Mouse (Mus musculus) G1E (cell line): ENCODE results near the gene Lrp5. TPM values are rescaled to one million over a fixed set of nuclear protein-coding genes. Genes with fewer than 3 reads are reported as not detected.

ENCODE experiments used
- ATAC-seq: 2 replicates; pipeline ENCODE4 v1.8.0; 2016; ENCODE audit warnings: mild to moderate bottlenecking; ENCODE audit not compliant: insufficient number of reproducible peaks, poor library complexity, low FRiP score, severe bottlenecking; ENCODE audit errors: extremely low read depth
- DNase-seq: peaks from one replicate; pipeline ENCODE4 v3.0.0; 2012; ENCODE audit warnings: low spot score
- H3K27me3 ChIP-seq: 2 replicates; pipeline ENCODE4 v1.6.1; 2012; ENCODE audit warnings: mild to moderate bottlenecking, low read length, inconsistent platforms; ENCODE audit not compliant: insufficient read depth
- H3K36me3 ChIP-seq: replicated peaks from 2 replicates; pipeline ENCODE3; 2012; ENCODE audit warnings: mild to moderate bottlenecking, inconsistent platforms
- H3K4me1 ChIP-seq: 2 replicates; pipeline ENCODE4 v1.6.1; 2012; ENCODE audit warnings: low read depth, low read length, inconsistent platforms, mixed read lengths; ENCODE audit not compliant: insufficient read depth
- H3K4me3 ChIP-seq: 2 replicates; pipeline ENCODE4 v1.5.1; 2012; ENCODE audit warnings: low read depth, mild to moderate bottlenecking, inconsistent platforms, low read length, moderate library complexity, mixed read lengths
- H3K9me3 ChIP-seq: replicated peaks from 2 replicates; pipeline ENCODE4 v1.6.1; 2012; ENCODE audit warnings: inconsistent platforms
- CTCF ChIP-seq: IDR thresholded peaks from 2 replicates; pipeline ENCODE4 v1.5.1; 2012; ENCODE audit warnings: low read depth, low read length, inconsistent platforms, mixed read lengths
- GATA1 ChIP-seq: IDR thresholded peaks from 2 replicates; pipeline ENCODE4 v1.6.1; 2012; ENCODE audit warnings: borderline replicate concordance, low read length, inconsistent platforms, mixed read lengths
- GATA2 ChIP-seq: IDR thresholded peaks from 2 replicates; pipeline ENCODE4 v1.6.1; 2012; ENCODE audit warnings: low read depth, low read length, inconsistent platforms, borderline replicate concordance
- POLR2AphosphoS5 ChIP-seq: IDR thresholded peaks from 2 replicates; pipeline ENCODE4 v1.6.1; 2012; ENCODE audit warnings: low read depth, low read length, inconsistent platforms; ENCODE audit not compliant: insufficient replicate concordance
- TAL1 ChIP-seq: conservative IDR thresholded peaks from 2 replicates; pipeline ENCODE4 v1.6.1; 2012; ENCODE audit warnings: low read depth, low read length, inconsistent platforms, mixed read lengths
- polyA plus RNA-seq: library from polyadenylated mRNA; stranded (reverse); fragments of >175 nt; gene quantifications from 2 replicates; pipeline ENCODE4 v1.2.3, GENCODE M21; 2012
- total RNA-seq, 2 experiments: library from RNA; stranded (forward) in 1 of 2; stranded (reverse) in 1 of 2; fragments of 200-1000 nt in 1 of 2; fragments of >200 nt in 1 of 2; fragmentation: Nextera tagmentation in 1 of 2; gene quantifications; 2 replicates each; pipeline ENCODE4 v1.2.3; 2014 to 2017

Lrp5 gene
- total and polyA plus RNA-seq, 3 experiments: 0.05 TPM; not detected in 1

GRCm38 (mm10) chr19:3612534-3613273 lies 73.7 kb downstream of the Lrp5 start:
- ATAC-seq (no peak), DNase-seq (no peak)
- Histone ChIP-seq H3K36me3 (no peaks in the 10 kb centered on the region), H3K4me3 (no peak overlapping the region), H3K4me1 (peaks cover 2% of the 10 kb centered on the region; the same call in 1 of the 2 replicates), H3K27me3 (peaks cover 7% of the 10 kb centered on the region), H3K9me3 (no peaks in the 10 kb centered on the region)
- TF ChIP-seq GATA1 (no peak), CTCF (no peak), GATA2 (no peak), TAL1 (no peak), POLR2AphosphoS5 (no peak)

- no peak for DNase-seq
- Histone ChIP-seq H3K9me3 (no peaks in the 10 kb centered on the region), H3K4me3 (no peak overlapping the region), H3K27me3 (peaks cover 7% of the 10 kb centered on the region), H3K4me1 (peaks cover 2% of the 10 kb centered on the region; the same call in 1 of the 2 replicates), H3K36me3 (no peaks in the 10 kb centered on the region)
- no peak for ATAC-seq
- TF ChIP-seq GATA1: no peak
- no peak for TF ChIP-seq GATA2
- TF ChIP-seq POLR2AphosphoS5: no peak
- TF ChIP-seq CTCF: no peak
- no peak for TF ChIP-seq TAL1
These were observed 74.6 kb downstream of the Lrp5 start for GRCm38 (mm10) chr19:3611730-3612129.

GRCm38 (mm10) chr19:3610886-3611285 lies 75.5 kb downstream of the Lrp5 start:
- no peaks in the 10 kb centered on the region for H3K36me3 ChIP-seq

GRCm38 (mm10) chr19:3609826-3610225 lies 76.5 kb downstream of the Lrp5 start:
- H3K27me3 ChIP-seq: peaks cover 11% of the 10 kb centered on the region
- no peaks in the 10 kb centered on the region for H3K36me3 ChIP-seq
- ATAC-seq (no peak), DNase-seq (no peak)
- H3K4me1 ChIP-seq: peaks cover 2% of the 10 kb centered on the region; the same call in 1 of the 2 replicates
- no peak for TF ChIP-seq TAL1
- TF ChIP-seq GATA1: no peak
- TF ChIP-seq GATA2: no peak
- TF ChIP-seq POLR2AphosphoS5: no peak
- no peak for TF ChIP-seq CTCF
- H3K4me3 ChIP-seq: no peak overlapping the region
- H3K9me3 ChIP-seq: no peaks in the 10 kb centered on the region

More at GRCm38 (mm10) chr19:3610886-3611285, 75.5 kb downstream of the Lrp5 start:
- ATAC-seq: no peak
- TF ChIP-seq POLR2AphosphoS5 (no peak), GATA1 (no peak), TAL1 (no peak), GATA2 (no peak), CTCF (no peak)
- peaks cover 2% of the 10 kb centered on the region; the same call in 1 of the 2 replicates for H3K4me1 ChIP-seq
- no peak overlapping the region for H3K4me3 ChIP-seq
- H3K9me3 ChIP-seq: no peaks in the 10 kb centered on the region
- peaks cover 7% of the 10 kb centered on the region for H3K27me3 ChIP-seq
- DNase-seq: no peak

GRCm38 (mm10) chr19:3594316-3594715 lies 92.0 kb downstream of the Lrp5 start:
- no peak for DNase-seq
- no peaks in the 10 kb centered on the region for H3K36me3 ChIP-seq
- ATAC-seq: no peak
- TF ChIP-seq GATA1: no peak
- TF ChIP-seq POLR2AphosphoS5: no peak
- no peak for TF ChIP-seq CTCF
- no peak for TF ChIP-seq GATA2
- no peak for TF ChIP-seq TAL1
- no peaks in the 10 kb centered on the region for H3K4me1 ChIP-seq
- H3K27me3 ChIP-seq: peaks cover 40% of the 10 kb centered on the region
- H3K4me3 ChIP-seq: no peak overlapping the region
- H3K9me3 ChIP-seq: no peaks in the 10 kb centered on the region

GRCm38 (mm10) chr19:3593379-3594055 lies 92.8 kb downstream of the Lrp5 start:
- Histone ChIP-seq H3K27me3 (peaks cover 40% of the 10 kb centered on the region), H3K4me3 (no peak overlapping the region), H3K36me3 (no peaks in the 10 kb centered on the region), H3K4me1 (no peaks in the 10 kb centered on the region), H3K9me3 (no peaks in the 10 kb centered on the region)
- no peak for TF ChIP-seq GATA1
- no peak for TF ChIP-seq TAL1
- no peak for TF ChIP-seq POLR2AphosphoS5
- no peak for TF ChIP-seq CTCF
- no peak for TF ChIP-seq GATA2
- DNase-seq (no peak), ATAC-seq (no peak)

- Histone ChIP-seq H3K9me3 (no peaks in the 10 kb centered on the region), H3K4me1 (no peaks in the 10 kb centered on the region), H3K36me3 (no peaks in the 10 kb centered on the region), H3K27me3 (peaks cover 38% of the 10 kb centered on the region), H3K4me3 (no peak overlapping the region)
- TF ChIP-seq TAL1 (no peak), POLR2AphosphoS5 (no peak), GATA1 (no peak), CTCF (no peak), GATA2 (no peak)
- ATAC-seq (no peak), DNase-seq (no peak)
These were observed 96.4 kb downstream of the Lrp5 start for GRCm38 (mm10) chr19:3589968-3590367.
